Mouse (Mus musculus) embryonic facial prominence, embryonic 11.5 days (tissue): Measurements from ENCODE around the gene Chd9. TPM values are rescaled to one million over a fixed set of nuclear protein-coding genes. Genes with fewer than 3 reads are reported as not detected.

Source experiments
- ATAC-seq: fragments of 200-750 bp; cut with Nextera tagmentation; replicated peaks from 2 replicates; pipeline ENCODE4 v1.8.0; 2017; ENCODE audit warnings: low read depth; ENCODE audit not compliant: insufficient number of reproducible peaks, low FRiP score, low TSS enrichment
- DNase-seq: peaks from one replicate; pipeline ENCODE4 v3.0.0-alpha.2; 2015; ENCODE audit warnings: low spot score
- H3K27ac ChIP-seq: fragments of 300-500 bp; sonication (generic); replicated peaks from 2 replicates; pipeline ENCODE4 v1.5.1; 2014; ENCODE audit warnings: mild to moderate bottlenecking, low read depth, low read length, control low read depth
- H3K27me3 ChIP-seq: fragments of 300-500 bp; sonication (generic); 2 replicates; pipeline ENCODE4 v1.6.1; 2014; ENCODE audit warnings: mild to moderate bottlenecking, low read length, moderate library complexity, mixed read lengths; ENCODE audit not compliant: control insufficient read depth, insufficient read depth
- H3K36me3 ChIP-seq: fragments of 300-500 bp; sonication (generic); replicated peaks from 2 replicates; pipeline ENCODE4 v1.6.1; 2014; ENCODE audit warnings: low read depth, mild to moderate bottlenecking, low read length, moderate library complexity, mixed read lengths; ENCODE audit not compliant: control insufficient read depth, insufficient read depth
- H3K4me1 ChIP-seq: fragments of 300-500 bp; sonication (generic); 2 replicates; pipeline ENCODE4 v1.6.1; 2014; ENCODE audit warnings: low read length, mixed read lengths; ENCODE audit not compliant: control insufficient read depth, insufficient read depth
- H3K4me2 ChIP-seq: fragments of 300-500 bp; sonication (generic); 2 replicates; pipeline ENCODE4 v1.6.1; 2014; ENCODE audit warnings: low read depth, mild to moderate bottlenecking, control low read depth, low read length, moderate library complexity
- H3K4me3 ChIP-seq: fragments of 300-500 bp; sonication (generic); 2 replicates; pipeline ENCODE4 v1.5.1; 2014; ENCODE audit warnings: low read depth, low read length, control low read depth
- H3K9ac ChIP-seq: fragments of 300-500 bp; sonication (generic); replicated peaks from 2 replicates; pipeline ENCODE4 v1.6.1; 2014; ENCODE audit warnings: mild to moderate bottlenecking, control low read depth, low read length
- H3K9me3 ChIP-seq: fragments of 300-500 bp; sonication (generic); replicated peaks from 2 replicates; pipeline ENCODE4 v1.6.1; 2016; ENCODE audit warnings: mild to moderate bottlenecking, low read length, inconsistent platforms, mixed read lengths; ENCODE audit not compliant: control insufficient read depth
- WGBS: fragments of 180-500 bp; shearing (Covaris S2); extraction: QIAGEN DNeasy Blood & Tissue Kit; methylation state at CpG from one replicate; pipeline ENCODE4 v1.1.7; 2014; 5-methylcytosine and 5-hydroxymethylcytosine counted together
- polyA plus RNA-seq: library from polyadenylated mRNA; unstranded; fragments of >200 nt; fragmentation: Nextera tagmentation; extraction: Ambion mirVana; gene quantifications from 2 replicates; pipeline ENCODE4 v1.2.1, GENCODE M21; 2014

Gene Chd9
- polyA plus RNA-seq, 1 experiment from 2014 or later: 37.1 TPM

DNA sequence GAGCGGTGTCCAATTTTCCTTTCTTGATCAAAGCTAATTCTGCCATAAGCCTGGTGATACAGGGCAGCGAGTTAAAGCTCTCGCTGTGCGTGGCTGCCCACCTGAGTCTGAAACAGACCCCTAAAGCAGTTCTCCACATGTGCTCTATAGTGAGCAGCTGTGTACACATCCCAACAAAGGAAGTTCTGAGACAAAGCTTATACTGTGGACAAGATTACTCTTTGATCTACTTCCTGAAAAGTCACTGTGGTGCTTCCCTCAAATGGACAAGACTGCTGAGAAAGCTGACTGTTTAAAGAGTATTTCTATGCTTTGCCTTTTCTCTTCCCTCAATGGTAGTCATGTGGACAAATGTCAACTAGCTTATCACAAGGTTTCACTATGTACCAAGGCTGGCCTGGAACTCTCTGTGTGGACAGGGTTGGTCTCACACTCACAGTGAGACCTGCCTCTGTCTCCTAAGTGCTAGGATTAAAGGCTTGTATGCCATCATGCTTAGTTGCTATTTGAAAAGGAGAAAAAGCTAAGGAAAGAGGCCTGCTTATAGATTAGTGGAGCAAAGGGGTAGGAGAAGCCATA is 110.3 kb downstream of the Chd9 start:
- Histone ChIP-seq H3K4me2 (no peak overlapping the region), H3K9me3 (no peaks in the 10 kb centered on the region), H3K36me3 (no peaks in the 10 kb centered on the region), H3K4me1 (no peaks in the 10 kb centered on the region), H3K27ac (no peak overlapping the region), H3K4me3 (no peak overlapping the region), H3K9ac (no peak overlapping the region), H3K27me3 (no peaks in the 10 kb centered on the region)
- no peak for DNase-seq
- WGBS: 74% methylated on average over 4 of the region's 4 CpGs
- no peak for ATAC-seq

DNA sequence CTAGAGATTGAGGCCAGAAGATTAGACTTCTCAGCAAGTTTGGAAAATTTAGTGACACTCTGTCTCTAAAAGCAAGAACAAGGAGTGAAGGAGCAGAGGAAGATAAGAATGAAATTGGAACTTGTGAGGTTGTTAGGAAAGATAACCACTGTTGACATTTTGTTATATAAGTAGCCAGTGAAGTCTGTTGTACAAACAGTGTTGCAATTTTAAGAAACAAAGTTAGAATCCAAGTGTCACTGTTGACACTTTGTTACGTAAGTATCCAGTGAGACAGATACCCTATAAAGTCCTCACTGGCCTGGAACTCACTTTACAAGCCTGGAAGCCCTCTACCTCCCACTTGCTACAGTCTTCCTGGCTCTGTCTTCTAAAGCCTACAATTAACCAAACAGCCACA is 111.7 kb downstream of the Chd9 start:
- ATAC-seq (no peak), DNase-seq (no peak)
- Histone ChIP-seq H3K9ac (no peak overlapping the region), H3K27ac (no peak overlapping the region), H3K9me3 (no peaks in the 10 kb centered on the region), H3K36me3 (no peaks in the 10 kb centered on the region), H3K4me3 (no peak overlapping the region), H3K4me1 (no peaks in the 10 kb centered on the region), H3K27me3 (no peaks in the 10 kb centered on the region), H3K4me2 (no peak overlapping the region)
- 94% methylated on average over 1 of the region's 1 CpGs for WGBS

DNA sequence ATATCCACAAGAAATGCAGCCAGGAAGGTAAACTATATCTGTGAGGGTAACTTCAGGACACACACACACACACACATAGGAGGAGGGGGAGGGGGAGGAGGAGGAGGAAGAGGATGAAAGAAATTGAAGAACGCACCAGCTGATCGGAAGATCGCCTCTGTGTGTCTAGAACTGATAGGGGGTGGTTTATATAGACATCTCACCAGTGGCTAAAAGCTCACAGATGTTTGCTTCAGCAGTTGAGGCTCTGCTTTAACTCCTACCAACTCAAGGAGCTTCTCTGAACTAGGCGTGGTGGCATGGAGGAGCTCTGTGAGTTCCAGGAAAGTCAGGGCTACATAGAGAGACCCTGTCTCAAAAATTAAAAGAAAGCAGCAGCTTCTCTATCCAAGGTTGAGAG is 115.6 kb downstream of the Chd9 start:
- WGBS: 84% methylated on average over 4 of the region's 4 CpGs
- Histone ChIP-seq H3K4me2 (no peak overlapping the region), H3K4me1 (no peaks in the 10 kb centered on the region), H3K27me3 (no peaks in the 10 kb centered on the region), H3K4me3 (no peak overlapping the region), H3K36me3 (no peaks in the 10 kb centered on the region), H3K9ac (no peak overlapping the region), H3K9me3 (no peaks in the 10 kb centered on the region), H3K27ac (no peak overlapping the region)
- ATAC-seq: no peak
- DNase-seq: no peak

DNA sequence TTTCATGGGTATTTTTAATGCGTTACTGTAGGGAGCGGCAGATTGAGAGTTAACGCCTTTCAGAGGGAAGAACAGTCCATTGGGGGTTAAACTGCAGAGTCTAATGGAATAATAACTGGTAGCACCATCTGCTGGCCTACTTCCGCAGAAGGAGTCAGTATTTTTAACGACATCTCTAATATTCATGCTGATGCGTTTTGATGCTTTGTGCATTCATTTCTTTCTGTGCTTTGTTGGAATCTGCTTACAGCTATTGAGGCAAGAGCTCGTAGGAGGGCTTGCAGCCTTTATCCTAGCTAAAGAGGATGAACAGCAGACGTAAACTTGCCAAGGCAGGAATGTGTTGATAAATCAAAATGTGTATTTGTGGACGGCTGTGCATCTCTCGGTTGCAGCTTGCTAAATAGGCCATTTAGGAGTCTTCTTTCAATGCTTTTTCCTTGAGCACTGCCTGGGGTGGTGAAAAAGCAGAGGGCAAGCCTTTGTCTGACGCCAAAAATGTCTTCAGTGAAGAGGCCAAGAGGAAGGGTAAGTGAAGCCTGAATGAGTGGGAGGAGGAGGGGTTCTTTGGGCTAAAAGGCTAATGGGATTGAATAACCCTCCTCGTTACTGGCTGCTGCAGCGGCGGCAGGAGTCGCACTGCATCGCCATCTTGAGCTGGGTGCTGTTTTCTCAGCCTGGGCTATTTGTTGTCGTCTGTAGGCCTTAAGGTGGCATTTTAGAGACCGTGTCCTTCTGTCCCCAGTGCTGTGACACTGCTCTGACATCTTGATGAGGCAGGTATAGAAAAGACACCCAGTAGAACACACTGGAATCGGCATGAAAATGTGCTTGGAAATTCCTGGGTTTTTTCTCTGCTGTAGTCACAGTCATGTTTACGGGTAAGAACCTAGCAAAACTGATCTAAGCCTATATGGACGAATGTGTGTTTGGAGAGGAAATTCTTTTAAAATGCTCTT is 126.9 kb downstream of the Chd9 start:
- H3K4me3 ChIP-seq: peak overlapping the region; percentile 49
- H3K4me1 ChIP-seq: no peaks in the 10 kb centered on the region
- no peaks in the 10 kb centered on the region for H3K9me3 ChIP-seq
- WGBS: 1% methylated on average over 21 of the region's 21 CpGs
- no peaks in the 10 kb centered on the region for H3K27me3 ChIP-seq
- peak overlapping the region; percentile 64 for H3K4me2 ChIP-seq
- peak overlapping the region; percentile 94 for H3K27ac ChIP-seq
- DNase-seq (peak; percentile 91), ATAC-seq (peak; percentile 93)
- H3K36me3 ChIP-seq: no peaks in the 10 kb centered on the region
- H3K9ac ChIP-seq: peak overlapping the region; percentile 81

DNA sequence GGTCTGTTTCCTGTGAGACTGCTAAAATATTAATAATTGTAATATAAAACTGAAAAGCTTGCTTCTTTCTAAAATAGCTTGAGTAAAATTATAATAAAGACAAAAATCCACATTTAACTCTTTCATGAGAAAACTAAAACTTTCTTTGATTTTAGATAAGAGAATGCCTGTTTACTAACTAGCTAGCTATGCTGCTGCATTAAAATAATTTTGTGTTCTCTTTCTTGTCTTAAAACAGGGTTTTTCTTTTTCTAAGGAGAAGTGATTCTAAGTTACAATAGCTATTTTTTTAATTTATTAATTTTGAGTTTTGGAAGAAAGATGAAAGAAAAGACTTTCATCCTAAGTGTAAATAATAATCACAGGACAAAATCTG is 127.6 kb downstream of the Chd9 start:
- no peaks in the 10 kb centered on the region for H3K4me1 ChIP-seq
- H3K4me2 ChIP-seq: peak overlapping the region; percentile 64
- peak overlapping the region; percentile 49 for H3K4me3 ChIP-seq
- H3K36me3 ChIP-seq: no peaks in the 10 kb centered on the region
- ATAC-seq (no peak), DNase-seq (no peak)
- peak overlapping the region; percentile 81 for H3K9ac ChIP-seq
- no peaks in the 10 kb centered on the region for H3K9me3 ChIP-seq
- peak overlapping the region; percentile 94 for H3K27ac ChIP-seq
- H3K27me3 ChIP-seq: no peaks in the 10 kb centered on the region

DNA sequence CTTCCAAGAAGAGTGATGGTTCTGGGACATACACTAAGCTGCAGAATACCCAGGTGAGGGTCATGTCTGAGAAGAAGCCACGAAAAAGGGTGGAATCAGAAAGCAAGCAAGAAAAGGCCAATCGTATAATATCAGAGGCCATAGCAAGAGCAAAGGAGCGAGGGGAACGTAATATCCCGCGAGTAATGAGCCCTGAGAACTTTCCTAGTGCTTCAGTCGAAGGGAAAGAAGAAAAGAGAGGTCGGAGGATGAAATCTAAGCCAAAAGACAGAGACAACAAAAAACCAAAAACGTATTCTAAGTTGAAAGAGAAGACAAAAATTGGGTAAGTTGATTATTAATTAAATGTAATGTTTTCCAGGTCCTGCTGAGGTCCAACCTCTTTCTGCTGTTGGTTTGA is 128.2 kb downstream of the Chd9 start:
- DNase-seq (peak; percentile 35), ATAC-seq (no peak)
- no peaks in the 10 kb centered on the region for H3K36me3 ChIP-seq
- no peaks in the 10 kb centered on the region; the same call in 1 of the 2 replicates for H3K4me1 ChIP-seq
- 48% methylated on average over 9 of the region's 9 CpGs for WGBS
- H3K4me3 ChIP-seq: peak overlapping the region; percentile 14
- H3K27me3 ChIP-seq: no peaks in the 10 kb centered on the region
- no peaks in the 10 kb centered on the region for H3K9me3 ChIP-seq
- peak overlapping the region; percentile 44 for H3K4me2 ChIP-seq
- no peak overlapping the region for H3K27ac ChIP-seq
- peak overlapping the region; percentile 5; the same call in 1 of the 2 replicates for H3K9ac ChIP-seq

DNA sequence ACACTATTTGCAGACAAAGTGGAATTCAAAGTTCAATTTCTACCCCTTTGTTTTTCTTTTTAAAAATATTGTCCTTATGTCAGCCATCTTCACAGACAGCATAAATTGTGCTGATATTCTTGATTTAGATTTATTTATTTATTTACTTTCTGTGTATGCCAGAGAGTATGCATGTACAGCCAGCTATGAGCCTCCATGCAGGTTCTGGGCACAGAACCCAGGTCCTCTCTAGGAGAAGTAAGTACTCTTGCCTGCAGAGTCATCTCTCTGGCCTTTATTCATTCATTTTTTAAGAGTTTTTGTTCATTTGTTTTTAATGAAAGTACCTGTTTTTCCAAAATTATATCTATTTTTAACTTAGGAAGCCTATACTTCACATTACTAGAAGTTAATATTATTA is 129.6 kb downstream of the Chd9 start:
- no peak overlapping the region for H3K4me3 ChIP-seq
- no peaks in the 10 kb centered on the region for H3K9me3 ChIP-seq
- no peak for DNase-seq
- H3K9ac ChIP-seq: no peak overlapping the region
- H3K36me3 ChIP-seq: no peaks in the 10 kb centered on the region
- H3K27ac ChIP-seq: no peak overlapping the region
- no peak for ATAC-seq
- no peaks in the 10 kb centered on the region for H3K27me3 ChIP-seq
- peak overlapping the region; percentile 21; the same call in 1 of the 2 replicates for H3K4me2 ChIP-seq
- H3K4me1 ChIP-seq: no peaks in the 10 kb centered on the region; the same call in 1 of the 2 replicates

DNA sequence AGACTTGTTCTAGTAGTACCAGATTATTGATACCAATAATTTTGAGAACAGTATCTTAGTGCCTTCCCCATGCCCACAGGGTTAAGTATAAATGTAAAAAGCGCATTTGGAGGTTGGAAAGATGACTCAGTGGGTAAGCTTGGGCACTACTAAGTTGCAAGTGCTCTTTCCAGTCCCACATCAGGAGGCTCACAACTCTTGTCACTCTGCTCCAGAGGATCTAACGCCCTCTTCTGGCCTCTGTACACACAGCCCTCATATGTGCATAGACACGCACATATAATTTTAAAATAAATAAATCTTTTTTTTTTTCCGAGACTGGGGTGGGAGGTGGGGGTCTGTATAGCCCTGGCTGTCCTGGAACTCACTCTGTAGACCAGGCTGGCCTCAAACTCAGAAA is 131.6 kb downstream of the Chd9 start:
- no peak overlapping the region for H3K9ac ChIP-seq
- H3K9me3 ChIP-seq: no peaks in the 10 kb centered on the region

More for the DNA sequence above, 131.6 kb downstream of the Chd9 start:
- Histone ChIP-seq H3K4me1 (no peaks in the 10 kb centered on the region; the same call in 1 of the 2 replicates), H3K4me2 (no peak overlapping the region), H3K4me3 (no peak overlapping the region), H3K36me3 (no peaks in the 10 kb centered on the region), H3K27me3 (no peaks in the 10 kb centered on the region), H3K27ac (no peak overlapping the region)
- ATAC-seq (no peak), DNase-seq (no peak)
- WGBS: 92% methylated on average over 4 of the region's 4 CpGs
